8 mouse cellular contexts compared by ENCODE assay signal in the genomic region with DNA sequence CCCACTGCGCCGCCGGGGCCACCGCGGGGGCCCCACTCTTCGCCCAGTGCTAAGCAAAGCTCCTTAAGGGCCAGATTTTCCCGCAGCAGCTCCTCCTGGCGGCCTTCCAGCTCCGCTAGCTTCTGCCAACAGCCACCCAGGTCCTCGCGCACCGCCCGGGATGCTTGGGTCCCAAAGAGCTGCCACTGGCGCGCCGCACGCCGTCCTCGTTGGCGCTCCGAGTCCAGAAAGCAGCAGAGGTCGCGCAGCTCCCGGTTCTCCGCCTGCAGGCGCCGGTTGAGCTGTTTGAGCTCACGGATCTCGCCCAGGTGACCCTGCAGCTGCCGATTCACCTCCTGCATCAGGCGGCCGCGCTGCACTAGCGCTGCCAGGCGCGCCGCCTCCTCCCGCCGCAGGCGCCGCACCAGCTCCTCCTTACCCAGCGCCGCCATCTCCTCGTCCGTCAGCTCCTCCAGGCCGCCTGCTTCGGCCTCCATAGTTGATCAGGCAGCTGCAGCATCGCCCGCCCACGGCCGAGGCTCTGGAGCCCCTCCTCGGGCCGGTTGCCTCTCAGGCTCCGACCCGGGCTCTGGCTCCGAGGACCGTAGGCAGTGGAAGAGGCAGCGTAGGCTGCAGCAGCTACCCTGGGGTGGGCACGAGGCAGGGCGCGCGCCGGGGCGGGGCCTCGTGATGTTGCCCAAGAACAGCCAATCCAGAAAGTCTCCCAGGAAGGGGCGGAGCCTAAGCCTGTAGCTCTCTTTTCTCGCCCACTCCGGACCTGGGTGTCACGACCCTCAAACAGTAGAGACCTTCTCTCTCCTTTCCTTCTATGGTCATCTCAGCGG. TPM values are rescaled to one million over a fixed set of nuclear protein-coding genes. Genes with fewer than 3 reads are reported as not detected.
DNase-seq lines count a peak whose midpoint lies in the region; ATAC-seq and TF ChIP-seq lines count a peak whose summit lies in the region.

No protein-coding gene starts in this region.

- H3K27me3 ChIP-seq in G1E (ENCODE audit: insufficient read depth, low read length) = no peaks in the 10 kb centered on the region
- H3K27me3 ChIP-seq in forebrain, postnatal 0 days (ENCODE audit: insufficient read depth, low read length) = no peaks in the 10 kb centered on the region
- 0 out of 2 replicates have a peak, but pooled peaks cover 3% of the 10 kb centered on the region for H3K27me3 ChIP-seq in lung, embryonic 16.5 days (ENCODE audit: control insufficient read depth, insufficient read depth, low read depth, low read length)

- peaks cover 72% of the 10 kb centered on the region for H3K4me1 ChIP-seq in G1E (ENCODE audit: insufficient read depth, low read depth, low read length)
- peaks cover 33% of the 10 kb centered on the region for H3K4me1 ChIP-seq in forebrain, postnatal 0 days (ENCODE audit: insufficient read depth)
- H3K4me1 ChIP-seq in lung, embryonic 16.5 days (replicated peaks; ENCODE audit: control insufficient read depth, insufficient read depth, low read length) = peaks cover 31% of the 10 kb centered on the region

- H3K27ac ChIP-seq in forebrain, postnatal 0 days (ENCODE audit: low read depth, low read length) = peak overlapping the region; percentile 98
- H3K27ac ChIP-seq in lung, embryonic 16.5 days (ENCODE audit: low read length) = peak overlapping the region; percentile 95

- H3K9me3 ChIP-seq in G1E (replicated peaks) = no peaks in the 10 kb centered on the region
- H3K9me3 ChIP-seq in forebrain, postnatal 0 days (ENCODE audit: low read length) = no peaks in the 10 kb centered on the region
- H3K9me3 ChIP-seq in lung, embryonic 16.5 days (ENCODE audit: control insufficient read depth, low read length) = no peaks in the 10 kb centered on the region

- ATAC-seq in G1E (ENCODE audit: extremely low read depth, insufficient number of reproducible peaks, low FRiP score, poor library complexity, severe bottlenecking) = peak; percentile 66
- peak; percentile 94 for ATAC-seq in forebrain, postnatal 0 days
- peak; percentile 80 to 81 for ATAC-seq in hematopoietic stem cell, adult 5-6 weeks (replicated peaks in 1 of 2; ENCODE audit: insufficient read depth in 1 of 2, low FRiP score in 2 of 2, low TSS enrichment in 1 of 2, low read depth in 1 of 2, poor library complexity in 2 of 2, severe bottlenecking in 2 of 2)
- peak; percentile 93 for ATAC-seq in lung, embryonic 16.5 days (ENCODE audit: low read depth)

- peak; percentile 82 for DNase-seq in G1E (ENCODE audit: low spot score)
- DNase-seq in cerebellum, adult 18-20 months = peak; percentile 98
- peak; percentile 96 for DNase-seq in forebrain, postnatal 0 days
- DNase-seq in layer of hippocampus, adult 9-10 months (ENCODE audit: low spot score) = peak; percentile 88
- peak; percentile 89 for DNase-seq in ovary, postnatal 10 days (ENCODE audit: low spot score)
- peak; percentile 94 to 96 for DNase-seq in thymus, postnatal 10 days (ENCODE audit: low spot score in 2 of 2)

- under 1% methylated on average over 70 of the region's 70 CpGs for WGBS in forebrain, postnatal 0 days
- under 1% methylated on average over 70 of the region's 70 CpGs for WGBS in lung, embryonic 16.5 days

- H3K9ac ChIP-seq in forebrain, postnatal 0 days = peak overlapping the region; percentile 96
- peak overlapping the region; percentile 92 for H3K9ac ChIP-seq in lung, embryonic 16.5 days (ENCODE audit: low read length)

- TF ChIP-seq CTCF in G1E (IDR thresholded peaks at IDR 0.05; ENCODE audit: low read depth, low read length) = no peak
- peak; percentile 34 for TF ChIP-seq CTCF in forebrain, postnatal 0 days (IDR thresholded peaks at IDR 0.05; ENCODE audit: low read depth)

- peaks cover 48% of the 10 kb centered on the region for H3K36me3 ChIP-seq in G1E (replicated peaks)
- peaks cover 7% of the 10 kb centered on the region for H3K36me3 ChIP-seq in forebrain, postnatal 0 days (ENCODE audit: insufficient read depth)
- peaks cover 4% of the 10 kb centered on the region; the same call in 1 of the 2 replicates for H3K36me3 ChIP-seq in lung, embryonic 16.5 days (ENCODE audit: control insufficient read depth, insufficient read depth, low read length)

- H3K4me2 ChIP-seq in forebrain, postnatal 0 days (ENCODE audit: low read depth) = peak overlapping the region; percentile 96
- H3K4me2 ChIP-seq in lung, embryonic 16.5 days (ENCODE audit: low read depth, low read length) = peak overlapping the region; percentile 97

- peak overlapping the region; percentile 89 for H3K4me3 ChIP-seq in G1E (ENCODE audit: low read depth, low read length)
- H3K4me3 ChIP-seq in forebrain, postnatal 0 days (ENCODE audit: low read depth, low read length) = peak overlapping the region; percentile 85
- H3K4me3 ChIP-seq in lung, embryonic 16.5 days (ENCODE audit: low read length) = peak overlapping the region; percentile 92

RNA-seq across cellular contexts. Expression of a gene that starts 0.6 kb away (rescaled TPM):
- total RNA-seq in G1E (2014; fragmentation: Nextera tagmentation) = 1.9 and 3.3 TPM in 2 replicates
- 3.0 and 4.1 TPM in 2 replicates for total RNA-seq in G1E (2017)
- polyA plus RNA-seq in G1E (2012) = 13.1 and 16.9 TPM in 2 replicates
- 19.3 and 21.2 TPM in 2 replicates for total RNA-seq in forebrain, postnatal 0 days (2014; rRNA removed)
- 15.3 and 16.2 TPM in 2 replicates for polyA plus RNA-seq in forebrain, postnatal 0 days (2015; fragmentation: Nextera tagmentation; extraction: Ambion mirVana)
- total RNA-seq in hematopoietic stem cell, adult 5-6 weeks (2017) = 2.3 and 4.1 TPM in 2 replicates
- 7.5 and 7.7 TPM in 2 replicates for polyA plus RNA-seq in lung, embryonic 16.5 days (2015; fragmentation: Nextera tagmentation; extraction: Ambion mirVana)

RNA-seq across cellular contexts. Expression of a gene that starts 3.3 kb away (rescaled TPM):
- total RNA-seq in G1E (2014; fragmentation: Nextera tagmentation) (50.8 and 53.9 TPM in 2 replicates), G1E (2017) (71.8 and 104 TPM in 2 replicates)
- polyA plus RNA-seq in G1E (2012) = 42.8 and 162 TPM in 2 replicates
- total RNA-seq in forebrain, postnatal 0 days (2014; rRNA removed) = 116 and 125 TPM in 2 replicates
- polyA plus RNA-seq in forebrain, postnatal 0 days (2015; fragmentation: Nextera tagmentation; extraction: Ambion mirVana) = 175 and 180 TPM in 2 replicates
- 128 and 159 TPM in 2 replicates for total RNA-seq in hematopoietic stem cell, adult 5-6 weeks (2017)
- polyA plus RNA-seq in lung, embryonic 16.5 days (2015; fragmentation: Nextera tagmentation; extraction: Ambion mirVana) = 111 and 119 TPM in 2 replicates

RNA-seq across cellular contexts. Expression of a gene that starts 9.8 kb away (rescaled TPM):
- total RNA-seq in G1E (2014; fragmentation: Nextera tagmentation) = 0.90 and 3.0 TPM in 2 replicates
- 1.9 and 2.3 TPM in 2 replicates for total RNA-seq in G1E (2017)
- polyA plus RNA-seq in G1E (2012) = 3.4 and 3.6 TPM in 2 replicates
- total RNA-seq in forebrain, postnatal 0 days (2014; rRNA removed) = 0.19 TPM in 1 of 2 replicates, not detected in the other
- not detected in 2 replicates for polyA plus RNA-seq in forebrain, postnatal 0 days (2015; fragmentation: Nextera tagmentation; extraction: Ambion mirVana)
- 1.3 and 4.2 TPM in 2 replicates for total RNA-seq in hematopoietic stem cell, adult 5-6 weeks (2017)
- polyA plus RNA-seq in lung, embryonic 16.5 days (2015; fragmentation: Nextera tagmentation; extraction: Ambion mirVana) = not detected in 2 replicates

RNA-seq across cellular contexts. Expression of a gene that starts 11.2 kb away (rescaled TPM):
- not detected in 2 replicates for total RNA-seq in G1E (2014; fragmentation: Nextera tagmentation)
- not detected in 2 replicates for total RNA-seq in G1E (2017)
- not detected in 2 replicates for polyA plus RNA-seq in G1E (2012)
- 1.0 and 1.7 TPM in 2 replicates for total RNA-seq in forebrain, postnatal 0 days (2014; rRNA removed)
- 2.3 and 2.5 TPM in 2 replicates for polyA plus RNA-seq in forebrain, postnatal 0 days (2015; fragmentation: Nextera tagmentation; extraction: Ambion mirVana)
- 8.1 and 20.7 TPM in 2 replicates for total RNA-seq in hematopoietic stem cell, adult 5-6 weeks (2017)
- polyA plus RNA-seq in lung, embryonic 16.5 days (2015; fragmentation: Nextera tagmentation; extraction: Ambion mirVana) = 2.2 and 3.8 TPM in 2 replicates

RNA-seq across cellular contexts. Expression of a gene that starts 16.6 kb away (rescaled TPM):
- total RNA-seq in G1E (2014; fragmentation: Nextera tagmentation) = 4.1 and 6.7 TPM in 2 replicates
- 4.6 and 6.6 TPM in 2 replicates for total RNA-seq in G1E (2017)
- polyA plus RNA-seq in G1E (2012) = 3.0 and 3.1 TPM in 2 replicates
- total RNA-seq in forebrain, postnatal 0 days (2014; rRNA removed) = 25.9 and 26.4 TPM in 2 replicates
- polyA plus RNA-seq in forebrain, postnatal 0 days (2015; fragmentation: Nextera tagmentation; extraction: Ambion mirVana) = 27.2 and 35.0 TPM in 2 replicates
- total RNA-seq in hematopoietic stem cell, adult 5-6 weeks (2017) = 1.2 TPM in 1 of 2 replicates, not detected in the other
- 197 and 200 TPM in 2 replicates for polyA plus RNA-seq in lung, embryonic 16.5 days (2015; fragmentation: Nextera tagmentation; extraction: Ambion mirVana)

Comparison
In these comparisons a context has a peak if more than half of its experiments do, and no peak if none do; other contexts are left out.
1. Peak in every context shown above with its lines: DNase-seq, ATAC-seq, H3K4me3 ChIP-seq and H3K27ac ChIP-seq.